Mouse (Mus musculus) liver, embryonic 15.5 days (tissue): ENCODE measurements around the gene Spred1. TPM values are rescaled to one million over a fixed set of nuclear protein-coding genes. Genes with fewer than 3 reads are reported as not detected.

Experiments used
- ATAC-seq: fragments of 200-750 bp; cut with Nextera tagmentation; 2 replicates; pipeline ENCODE4 v1.8.0; 2017; ENCODE audit warnings: moderate number of reproducible peaks, mild to moderate bottlenecking, moderate library complexity; ENCODE audit not compliant: insufficient read depth
- H3K27ac ChIP-seq: fragments of 300-500 bp; sonication (generic); replicated peaks from 2 replicates; pipeline ENCODE4 v1.5.1; 2015; ENCODE audit warnings: mild to moderate bottlenecking, inconsistent platforms
- H3K27me3 ChIP-seq: fragments of 300-500 bp; sonication (generic); 2 replicates; pipeline ENCODE4 v1.6.1; 2015; ENCODE audit warnings: mild to moderate bottlenecking, inconsistent platforms
- H3K36me3 ChIP-seq: fragments of 300-500 bp; sonication (generic); replicated peaks from 2 replicates; pipeline ENCODE4 v1.6.1; 2015; ENCODE audit warnings: moderate library complexity, mild to moderate bottlenecking, inconsistent platforms
- H3K4me1 ChIP-seq: fragments of 300-500 bp; sonication (generic); replicated peaks from 2 replicates; pipeline ENCODE4 v1.6.1; 2015; ENCODE audit warnings: inconsistent platforms
- H3K4me2 ChIP-seq: fragments of 300-500 bp; sonication (generic); 2 replicates; pipeline ENCODE4 v1.6.1; 2015; ENCODE audit warnings: moderate library complexity, mild to moderate bottlenecking, inconsistent platforms
- H3K4me3 ChIP-seq: fragments of 300-500 bp; sonication (generic); replicated peaks from 2 replicates; pipeline ENCODE4 v1.5.1; 2015; ENCODE audit warnings: mild to moderate bottlenecking, inconsistent platforms
- H3K9ac ChIP-seq: fragments of 300-500 bp; sonication (generic); 2 replicates; pipeline ENCODE4 v1.6.1; 2015; ENCODE audit warnings: moderate library complexity, mild to moderate bottlenecking, inconsistent platforms
- H3K9me3 ChIP-seq: fragments of 300-500 bp; sonication (generic); replicated peaks from 2 replicates; pipeline ENCODE4 v1.6.1; 2016; ENCODE audit warnings: inconsistent platforms
- WGBS: fragments of 180-500 bp; shearing (Covaris S2); methylation state at CpG from one replicate; pipeline ENCODE4 v1.1.7; 2015; ENCODE audit warnings: mixed read lengths; ENCODE audit not compliant: insufficient replicate concordance; 5-methylcytosine and 5-hydroxymethylcytosine counted together
- polyA plus RNA-seq: library from polyadenylated mRNA; unstranded; fragments of >200 nt; fragmentation: Nextera tagmentation; extraction: Ambion mirVana; gene quantifications from 2 replicates; pipeline ENCODE4 v1.2.1, GENCODE M21; 2015

Spred1 gene
- polyA plus RNA-seq, 1 experiment from 2014 or later: 2.2 TPM

DNA sequence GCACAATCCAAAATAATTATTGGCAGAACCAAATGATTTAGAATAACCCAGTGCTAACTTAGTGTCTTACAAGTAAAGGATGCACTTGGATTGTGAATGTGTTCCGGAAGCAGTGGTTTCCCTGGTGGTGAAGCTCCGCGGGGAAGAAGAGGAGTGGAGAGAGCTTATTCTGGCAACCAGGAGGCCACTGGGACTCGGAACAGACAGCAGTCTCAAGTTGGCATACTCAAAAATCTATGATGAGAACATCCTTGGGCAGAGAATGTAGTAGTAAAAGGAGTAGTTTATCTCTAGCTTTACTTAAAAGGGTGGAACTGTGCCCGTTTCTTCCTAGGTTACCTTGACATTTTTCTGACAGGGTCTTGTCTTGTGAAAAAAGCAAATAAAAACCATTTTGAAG lies 17.8 kb downstream of the Spred1 start:
- Histone ChIP-seq H3K36me3 (no peaks in the 10 kb centered on the region), H3K4me1 (no peaks in the 10 kb centered on the region; the same call in 1 of the 2 replicates), H3K9me3 (no peaks in the 10 kb centered on the region), H3K27ac (no peak overlapping the region), H3K4me3 (no peak overlapping the region), H3K9ac (no peak overlapping the region), H3K4me2 (no peak overlapping the region), H3K27me3 (no peaks in the 10 kb centered on the region)
- no peak for ATAC-seq
- 59% methylated on average over 5 of the region's 5 CpGs for WGBS

DNA sequence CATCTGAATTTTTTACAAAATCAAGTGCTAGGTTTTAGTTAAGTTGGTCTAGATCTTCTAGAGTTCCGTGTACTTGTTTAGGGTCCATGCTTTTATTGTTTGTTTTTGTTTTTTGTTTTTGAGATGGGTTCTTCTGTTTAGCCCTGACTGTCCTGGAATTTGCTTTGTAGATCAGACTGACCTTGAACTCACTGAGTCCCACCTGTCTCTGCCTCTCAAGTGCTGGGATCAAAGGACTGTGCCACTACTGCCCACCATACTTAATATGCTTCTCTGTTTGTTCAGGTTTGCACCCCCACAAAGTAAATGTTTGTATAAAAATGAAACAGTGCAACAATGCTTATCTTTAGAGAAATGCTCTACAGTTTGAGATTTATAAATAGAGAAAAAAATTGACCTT lies 18.8 kb downstream of the Spred1 start:
- H3K27me3 ChIP-seq: no peaks in the 10 kb centered on the region
- 49% methylated on average over 1 of the region's 1 CpGs for WGBS
- ATAC-seq: no peak

DNA sequence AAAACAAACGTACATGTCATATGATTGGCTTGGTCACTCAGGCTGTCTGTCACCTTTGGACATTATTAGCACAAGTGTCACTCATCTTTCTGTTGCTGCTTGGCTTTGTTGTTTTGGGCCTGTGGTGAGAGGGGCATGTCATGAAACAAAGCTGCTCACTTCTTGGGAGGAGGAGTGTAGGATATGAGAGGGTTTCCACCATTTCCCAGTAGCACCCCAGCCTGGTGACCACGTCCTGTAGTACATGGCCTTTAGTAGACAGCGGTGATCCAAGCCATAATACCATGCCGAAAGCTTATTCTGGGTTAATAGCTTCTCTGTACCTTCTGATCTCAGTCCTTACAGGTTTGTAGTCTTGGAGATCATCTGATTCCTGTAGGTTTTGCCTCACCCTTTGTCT lies 21.9 kb downstream of the Spred1 start:
- Histone ChIP-seq H3K4me3 (no peak overlapping the region), H3K4me1 (0 out of 2 replicates have a peak, but pooled peaks cover 5% of the 10 kb centered on the region), H3K27ac (no peak overlapping the region), H3K36me3 (no peaks in the 10 kb centered on the region), H3K9me3 (no peaks in the 10 kb centered on the region), H3K9ac (no peak overlapping the region), H3K27me3 (no peaks in the 10 kb centered on the region), H3K4me2 (no peak overlapping the region)
- ATAC-seq: no peak
- 63% methylated on average over 4 of the region's 4 CpGs for WGBS

More for the DNA sequence above, 18.8 kb downstream of the Spred1 start:
- no peak overlapping the region for H3K27ac ChIP-seq
- H3K36me3 ChIP-seq: no peaks in the 10 kb centered on the region
- no peaks in the 10 kb centered on the region for H3K9me3 ChIP-seq
- no peak overlapping the region for H3K4me2 ChIP-seq
- H3K4me1 ChIP-seq: no peaks in the 10 kb centered on the region; the same call in 1 of the 2 replicates
- no peak overlapping the region for H3K9ac ChIP-seq
- H3K4me3 ChIP-seq: no peak overlapping the region

DNA sequence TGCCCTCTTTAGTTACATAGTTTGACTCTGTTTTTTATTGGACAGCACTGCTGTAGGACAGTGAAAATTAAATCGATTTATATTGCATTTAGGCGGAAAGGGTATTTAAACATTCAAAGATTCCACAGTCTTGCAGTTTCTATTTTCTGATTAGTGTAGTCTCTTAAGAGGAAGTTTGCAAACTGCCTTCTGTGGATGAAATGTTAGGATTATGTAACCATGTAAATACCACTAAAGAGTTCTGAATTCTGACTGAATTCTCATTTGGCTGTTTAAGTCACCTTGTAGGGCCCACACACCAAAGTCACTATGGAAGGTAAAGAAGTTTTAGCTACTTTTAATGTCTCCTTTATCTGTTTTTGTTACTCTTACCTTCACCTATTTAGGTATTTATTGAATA lies 24.9 kb downstream of the Spred1 start:
- 68% methylated on average over 2 of the region's 2 CpGs for WGBS
- Histone ChIP-seq H3K27ac (no peak overlapping the region), H3K4me3 (no peak overlapping the region), H3K9ac (no peak overlapping the region), H3K36me3 (no peaks in the 10 kb centered on the region), H3K4me1 (0 out of 2 replicates have a peak, but pooled peaks cover 5% of the 10 kb centered on the region), H3K4me2 (no peak overlapping the region), H3K27me3 (no peaks in the 10 kb centered on the region), H3K9me3 (no peaks in the 10 kb centered on the region)
- no peak for ATAC-seq

GRCm38 (mm10) chr2:117146617-117147016 lies 25.4 kb downstream of the Spred1 start:
- no peak for ATAC-seq
- 55% methylated on average over 3 of the region's 3 CpGs for WGBS
- no peaks in the 10 kb centered on the region for H3K36me3 ChIP-seq

DNA sequence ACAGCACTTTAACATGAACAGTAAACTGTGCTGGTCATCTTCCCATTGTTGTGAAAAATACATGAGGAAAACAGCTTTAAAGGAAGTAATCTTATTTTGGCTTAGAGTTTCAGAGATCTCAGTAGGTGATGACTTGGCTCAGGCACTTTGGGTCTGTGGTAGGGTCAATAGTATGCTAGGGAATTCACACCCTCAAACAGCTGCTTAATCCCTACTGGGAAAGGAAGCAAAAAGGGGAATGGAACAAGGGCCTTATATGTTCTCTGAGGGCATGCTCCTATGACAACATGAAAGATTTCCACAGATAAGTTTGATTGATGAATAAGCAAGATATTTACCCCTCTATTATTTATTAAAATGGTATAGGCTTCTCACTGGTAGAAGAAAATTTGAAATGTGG lies 31.0 kb downstream of the Spred1 start:
- no peaks in the 10 kb centered on the region for H3K27me3 ChIP-seq
- no peaks in the 10 kb centered on the region for H3K4me1 ChIP-seq
- H3K4me2 ChIP-seq: no peak overlapping the region
- no peaks in the 10 kb centered on the region for H3K9me3 ChIP-seq
- no peak overlapping the region for H3K4me3 ChIP-seq
- H3K27ac ChIP-seq: no peak overlapping the region
- no peak for ATAC-seq
- no peaks in the 10 kb centered on the region for H3K36me3 ChIP-seq
- H3K9ac ChIP-seq: no peak overlapping the region

More at GRCm38 (mm10) chr2:117146617-117147016, 25.4 kb downstream of the Spred1 start:
- H3K27ac ChIP-seq: no peak overlapping the region
- no peaks in the 10 kb centered on the region for H3K27me3 ChIP-seq
- no peaks in the 10 kb centered on the region for H3K9me3 ChIP-seq
- H3K4me1 ChIP-seq: 0 out of 2 replicates have a peak, but pooled peaks cover 5% of the 10 kb centered on the region
- no peak overlapping the region for H3K4me3 ChIP-seq
- H3K4me2 ChIP-seq: no peak overlapping the region
- H3K9ac ChIP-seq: no peak overlapping the region

- peak; percentile 44 for ATAC-seq
- Histone ChIP-seq H3K9ac (no peak overlapping the region), H3K4me1 (no peaks in the 10 kb centered on the region), H3K4me2 (no peak overlapping the region), H3K4me3 (no peak overlapping the region), H3K27ac (no peak overlapping the region), H3K36me3 (0 out of 2 replicates have a peak, but pooled peaks cover 3% of the 10 kb centered on the region), H3K27me3 (no peaks in the 10 kb centered on the region), H3K9me3 (no peaks in the 10 kb centered on the region)
- WGBS: 42% methylated on average over 2 of the region's 2 CpGs
Observed at GRCm38 (mm10) chr2:117168379-117168778, 47.2 kb downstream of the Spred1 start.

- no peaks in the 10 kb centered on the region for H3K27me3 ChIP-seq
- H3K9ac ChIP-seq: no peak overlapping the region
- H3K36me3 ChIP-seq: 0 out of 2 replicates have a peak, but pooled peaks cover 3% of the 10 kb centered on the region
- ATAC-seq: no peak
- H3K27ac ChIP-seq: no peak overlapping the region
- 58% methylated on average over 3 of the region's 3 CpGs for WGBS
- no peak overlapping the region for H3K4me3 ChIP-seq
- no peaks in the 10 kb centered on the region for H3K9me3 ChIP-seq
- no peaks in the 10 kb centered on the region for H3K4me1 ChIP-seq
- no peak overlapping the region for H3K4me2 ChIP-seq
Observed at GRCm38 (mm10) chr2:117169037-117169436, 47.9 kb downstream of the Spred1 start.

DNA sequence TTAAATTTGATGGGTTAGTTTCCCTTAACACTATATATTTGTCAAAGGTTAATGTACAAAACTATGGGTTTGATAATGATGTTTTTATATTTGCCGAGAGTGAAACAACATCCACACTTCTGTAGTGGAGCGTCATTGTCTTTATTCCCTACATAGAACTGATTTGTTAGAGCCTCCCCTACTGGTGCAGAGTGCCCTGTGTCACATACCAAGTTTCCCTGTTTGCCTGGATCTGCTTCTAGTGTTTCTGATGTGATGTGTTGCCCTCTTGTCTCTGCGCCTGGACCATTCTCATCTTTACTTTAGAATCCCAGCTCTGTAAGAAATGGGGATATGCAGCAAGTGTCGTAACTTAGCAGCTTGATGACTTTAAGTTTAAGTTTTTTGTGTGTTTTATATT lies 51.8 kb downstream of the Spred1 start:
- H3K4me3 ChIP-seq: no peak overlapping the region
- 74% methylated on average over 4 of the region's 4 CpGs for WGBS
- no peak overlapping the region for H3K27ac ChIP-seq
- H3K4me1 ChIP-seq: no peaks in the 10 kb centered on the region
- no peaks in the 10 kb centered on the region for H3K9me3 ChIP-seq
- peaks cover 27% of the 10 kb centered on the region; the same call in 1 of the 2 replicates for H3K36me3 ChIP-seq
- no peak overlapping the region for H3K4me2 ChIP-seq
- no peak for ATAC-seq
- H3K9ac ChIP-seq: no peak overlapping the region
- no peaks in the 10 kb centered on the region for H3K27me3 ChIP-seq

GRCm38 (mm10) chr2:117176066-117176465 lies 54.9 kb downstream of the Spred1 start:
- Histone ChIP-seq H3K4me2 (no peak overlapping the region), H3K4me1 (no peaks in the 10 kb centered on the region), H3K4me3 (no peak overlapping the region), H3K27ac (no peak overlapping the region), H3K36me3 (peaks cover 27% of the 10 kb centered on the region; the same call in 1 of the 2 replicates), H3K9ac (no peak overlapping the region), H3K27me3 (no peaks in the 10 kb centered on the region), H3K9me3 (no peaks in the 10 kb centered on the region)
- no peak for ATAC-seq
- WGBS: 75% methylated on average over 4 of the region's 4 CpGs

DNA sequence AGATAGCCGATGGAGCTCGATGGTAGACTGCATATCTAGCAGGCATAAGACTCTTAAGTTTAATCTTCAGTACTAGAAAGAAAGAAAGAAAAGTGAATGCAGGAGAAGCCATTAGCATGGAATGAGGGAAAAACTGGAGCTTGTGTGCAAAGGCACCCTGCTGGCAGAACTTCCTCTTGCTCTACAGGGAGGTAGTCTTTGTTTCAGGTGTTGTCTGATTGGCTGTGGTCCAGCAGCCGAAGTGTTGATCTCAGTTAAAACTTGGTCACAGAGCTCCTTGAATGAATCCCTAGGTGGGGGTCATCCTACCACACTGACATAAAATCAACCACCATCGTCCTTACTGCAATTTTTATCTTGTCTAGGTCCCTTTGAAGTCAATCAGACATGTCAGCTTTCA lies 55.8 kb downstream of the Spred1 start:
- 58% methylated on average over 4 of the region's 4 CpGs for WGBS
- H3K27me3 ChIP-seq: no peaks in the 10 kb centered on the region
- ATAC-seq: no peak
- H3K4me3 ChIP-seq: no peak overlapping the region
- H3K36me3 ChIP-seq: peaks cover 25% of the 10 kb centered on the region; the same call in 1 of the 2 replicates
- no peak overlapping the region for H3K9ac ChIP-seq
- H3K4me2 ChIP-seq: no peak overlapping the region
- no peaks in the 10 kb centered on the region for H3K4me1 ChIP-seq
- H3K9me3 ChIP-seq: no peaks in the 10 kb centered on the region
- no peak overlapping the region for H3K27ac ChIP-seq

GRCm38 (mm10) chr2:117180250-117180885 lies 59.2 kb downstream of the Spred1 start:
- 37% methylated on average over 7 of the region's 7 CpGs for WGBS
- Histone ChIP-seq H3K27ac (no peak overlapping the region), H3K9me3 (no peaks in the 10 kb centered on the region), H3K4me3 (no peak overlapping the region), H3K4me1 (no peaks in the 10 kb centered on the region), H3K9ac (no peak overlapping the region), H3K36me3 (peaks cover 23% of the 10 kb centered on the region; the same call in 1 of the 2 replicates), H3K4me2 (no peak overlapping the region), H3K27me3 (no peaks in the 10 kb centered on the region)
- no peak for ATAC-seq
